Mouse (Mus musculus): ENCODE data around the gene Asnsd1.

The Asnsd1 gene

DNA sequence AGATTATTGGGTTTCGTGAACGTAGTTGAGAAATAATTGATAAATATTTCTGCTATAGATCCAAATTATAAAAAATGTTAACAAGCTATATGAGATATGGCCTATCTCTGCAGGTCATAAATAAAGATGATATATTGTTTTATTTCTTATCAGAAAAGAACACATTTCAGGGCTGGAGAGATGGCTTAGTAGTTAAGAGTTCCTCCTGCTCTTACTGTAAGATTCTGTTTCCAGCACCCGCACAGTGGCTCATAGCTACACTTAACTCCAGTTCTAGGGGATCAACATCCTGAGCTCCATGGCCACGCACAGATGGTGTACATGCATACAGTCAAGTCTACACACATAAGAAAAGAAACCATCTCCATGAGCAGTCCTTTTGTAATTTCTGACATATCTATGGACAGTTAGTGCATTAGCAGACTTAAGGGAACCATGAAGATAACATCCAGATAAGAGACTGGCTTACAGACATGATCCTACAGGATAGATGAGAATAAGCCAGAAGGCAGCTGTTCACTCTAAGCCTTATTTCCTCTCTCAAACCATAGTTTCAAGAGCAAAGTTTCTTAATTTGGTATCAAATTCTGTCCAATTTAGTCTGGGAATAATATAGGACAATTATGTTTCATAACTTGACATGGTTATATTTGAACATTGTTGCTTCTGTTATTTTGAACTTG lies 30.7 kb downstream of the Asnsd1 start:
- no peaks in the 10 kb centered on the region for H3K27me3 ChIP-seq (ENCODE audit: control insufficient read depth, insufficient read depth, low read length, poor library complexity, severe bottlenecking)
- DNase-seq (ENCODE audit: low read depth, low spot score), result no peak

DNA sequence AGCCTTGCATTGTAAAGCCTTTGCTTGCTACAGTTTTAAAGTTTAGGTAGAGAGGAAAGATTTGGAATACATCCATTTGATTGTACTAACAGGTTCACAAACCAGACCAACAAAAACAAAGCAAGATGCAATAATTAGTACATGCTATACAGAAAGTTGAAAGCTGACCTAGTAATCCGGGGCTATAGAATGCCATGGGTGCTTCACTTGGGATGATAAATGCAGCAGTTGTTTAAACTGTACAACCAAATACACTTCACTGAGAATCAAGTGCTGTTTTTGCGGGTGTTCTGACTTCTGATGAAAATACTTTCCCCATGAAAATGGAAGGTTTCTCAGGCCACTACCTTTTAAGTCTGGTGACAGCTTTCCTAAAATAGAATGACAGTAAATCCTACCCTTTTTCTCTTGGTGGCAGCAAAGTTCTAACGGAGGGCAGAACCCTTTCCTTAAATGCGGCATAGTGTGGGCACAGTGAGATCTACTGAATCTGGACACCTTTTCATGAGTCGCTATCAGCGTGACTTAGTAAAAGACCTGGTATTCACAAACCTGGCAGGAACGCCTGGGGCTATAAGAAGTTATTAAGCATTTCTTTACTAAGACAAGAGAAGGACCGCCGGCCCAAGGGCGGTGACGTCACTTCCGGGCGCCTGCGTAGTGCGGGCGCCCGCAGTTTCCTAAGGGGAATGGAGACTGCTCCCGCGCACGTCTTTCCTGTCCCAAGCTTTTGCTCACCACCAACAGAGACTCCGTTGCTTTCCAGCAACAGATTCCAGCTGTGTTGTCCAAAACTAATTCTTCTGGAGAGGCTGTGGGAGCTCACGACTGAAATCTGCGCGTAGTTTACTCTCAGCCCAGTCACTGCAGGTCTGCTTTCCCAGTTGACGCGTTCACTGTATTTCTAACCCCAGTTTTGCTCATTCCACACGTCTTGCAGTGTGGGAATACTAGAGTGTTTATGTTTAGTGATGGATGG lies 39.3 kb downstream of the Asnsd1 start, which contains the start of gene Osgepl1:
Gene Osgepl1, plus strand, starts transcription at position 636 of the 979 bp plus-strand sequence.
- H3K27me3 ChIP-seq (ENCODE audit: control insufficient read depth, insufficient read depth, low read length, poor library complexity, severe bottlenecking), result no peaks in the 10 kb centered on the region
- DNase-seq (ENCODE audit: low read depth, low spot score), result peak; percentile 82
- 0 out of 2 replicates have a peak, but pooled peaks cover 1% of the 10 kb centered on the region for H3K36me3 ChIP-seq (ENCODE audit: control insufficient read depth, insufficient read depth, low read length, poor library complexity, severe bottlenecking)

More for the DNA sequence above, 30.7 kb downstream of the Asnsd1 start:
- peaks cover 9% of the 10 kb centered on the region; the same call in 1 of the 2 replicates for H3K36me3 ChIP-seq (ENCODE audit: control insufficient read depth, insufficient read depth, low read length, poor library complexity, severe bottlenecking)

DNA sequence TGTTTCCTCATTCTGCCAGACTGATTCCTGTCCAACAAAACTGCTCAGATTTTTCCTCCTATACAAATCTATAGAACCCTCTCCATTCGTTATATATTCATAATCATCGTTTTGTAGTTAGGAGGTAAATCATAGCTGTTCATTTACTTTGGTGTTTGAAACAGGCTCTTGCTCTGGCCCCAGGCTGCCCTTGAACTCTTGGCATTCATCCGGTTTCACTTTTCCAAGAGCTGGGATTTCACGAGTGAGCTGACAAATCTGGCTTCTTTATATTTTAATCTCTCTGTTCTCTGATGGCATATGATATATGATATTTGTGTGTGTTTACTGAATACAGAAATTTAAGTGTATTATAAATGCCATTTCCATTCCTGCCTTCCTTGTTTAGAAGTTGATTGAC lies 52.0 kb downstream of the Asnsd1 start:
- 0 out of 2 replicates have a peak, but pooled peaks cover 10% of the 10 kb centered on the region for H3K36me3 ChIP-seq (ENCODE audit: control insufficient read depth, insufficient read depth, low read length, poor library complexity, severe bottlenecking)
- no peak for DNase-seq (ENCODE audit: low read depth, low spot score)
- no peaks in the 10 kb centered on the region for H3K27me3 ChIP-seq (ENCODE audit: control insufficient read depth, insufficient read depth, low read length, poor library complexity, severe bottlenecking)

- H3K36me3 ChIP-seq (ENCODE audit: control insufficient read depth, insufficient read depth, low read length, poor library complexity, severe bottlenecking), result 0 out of 2 replicates have a peak, but pooled peaks cover 3% of the 10 kb centered on the region
- no peaks in the 10 kb centered on the region for H3K27me3 ChIP-seq (ENCODE audit: control insufficient read depth, insufficient read depth, low read length, poor library complexity, severe bottlenecking)
- DNase-seq (ENCODE audit: low read depth, low spot score), result peak; percentile 93
Observed at GRCm38 (mm10) chr1:53296581-53297383, 55.8 kb downstream of the Asnsd1 start, which contains the start of the genes Pms1, Ormdl1 and Gm28778. Gene Pms1, minus strand, starts transcription at chr1:53297018. Gene Ormdl1, plus strand, starts transcription at chr1:53297095. Gene Gm28778, plus strand, starts transcription at chr1:53297111.
